Mouse (Mus musculus) liver, embryonic 16.5 days (tissue): ENCODE results near the gene Serpina3a. TPM values are rescaled to one million over a fixed set of nuclear protein-coding genes. Genes with fewer than 3 reads are reported as not detected.

Source experiments
- ATAC-seq: fragments of 200-750 bp; cut with Nextera tagmentation; 2 replicates; pipeline ENCODE4 v1.8.0; 2017; ENCODE audit warnings: low read depth, mild to moderate bottlenecking, moderate number of reproducible peaks, moderate library complexity
- H3K27ac ChIP-seq: fragments of 300-500 bp; sonication (generic); 2 replicates; pipeline ENCODE4 v1.5.1; 2014; ENCODE audit warnings: mild to moderate bottlenecking, low read length
- H3K27me3 ChIP-seq: fragments of 300-500 bp; sonication (generic); 2 replicates; pipeline ENCODE4 v1.6.1; 2014; ENCODE audit warnings: low read depth, low read length, mixed read lengths; ENCODE audit not compliant: control insufficient read depth, insufficient read depth
- H3K36me3 ChIP-seq: fragments of 300-500 bp; sonication (generic); 2 replicates; pipeline ENCODE4 v1.6.1; 2014; ENCODE audit warnings: mild to moderate bottlenecking; ENCODE audit not compliant: control insufficient read depth, insufficient read depth
- H3K4me1 ChIP-seq: fragments of 300-500 bp; sonication (generic); 2 replicates; pipeline ENCODE4 v1.6.1; 2014; ENCODE audit warnings: low read depth, low read length, mixed read lengths; ENCODE audit not compliant: control insufficient read depth
- H3K4me2 ChIP-seq: fragments of 300-500 bp; sonication (generic); 2 replicates; pipeline ENCODE4 v1.6.1; 2014; ENCODE audit warnings: low read depth, low read length, mixed read lengths
- H3K4me3 ChIP-seq: fragments of 300-500 bp; sonication (generic); 2 replicates; pipeline ENCODE4 v1.5.1; 2014; ENCODE audit warnings: low read depth, mild to moderate bottlenecking, low read length
- H3K9ac ChIP-seq: fragments of 300-500 bp; sonication (generic); 2 replicates; pipeline ENCODE4 v1.6.1; 2014; ENCODE audit warnings: low read depth, low read length
- H3K9me3 ChIP-seq: fragments of 300-500 bp; sonication (generic); replicated peaks from 2 replicates; pipeline ENCODE4 v1.6.1; 2016; ENCODE audit warnings: low read length; ENCODE audit not compliant: control insufficient read depth
- WGBS: fragments of 180-500 bp; shearing (Covaris S2); extraction: QIAGEN DNeasy Blood & Tissue Kit; methylation state at CpG from one replicate; pipeline ENCODE4 v1.1.7; 2014; ENCODE audit not compliant: insufficient replicate concordance; 5-methylcytosine and 5-hydroxymethylcytosine counted together
- polyA plus RNA-seq: library from polyadenylated mRNA; unstranded; fragments of >200 nt; fragmentation: Nextera tagmentation; extraction: Ambion mirVana; gene quantifications from 2 replicates; pipeline ENCODE4 v1.2.1, GENCODE M21; 2015

Gene Serpina3a
- polyA plus RNA-seq, 1 experiment from 2014 or later: not detected

DNA sequence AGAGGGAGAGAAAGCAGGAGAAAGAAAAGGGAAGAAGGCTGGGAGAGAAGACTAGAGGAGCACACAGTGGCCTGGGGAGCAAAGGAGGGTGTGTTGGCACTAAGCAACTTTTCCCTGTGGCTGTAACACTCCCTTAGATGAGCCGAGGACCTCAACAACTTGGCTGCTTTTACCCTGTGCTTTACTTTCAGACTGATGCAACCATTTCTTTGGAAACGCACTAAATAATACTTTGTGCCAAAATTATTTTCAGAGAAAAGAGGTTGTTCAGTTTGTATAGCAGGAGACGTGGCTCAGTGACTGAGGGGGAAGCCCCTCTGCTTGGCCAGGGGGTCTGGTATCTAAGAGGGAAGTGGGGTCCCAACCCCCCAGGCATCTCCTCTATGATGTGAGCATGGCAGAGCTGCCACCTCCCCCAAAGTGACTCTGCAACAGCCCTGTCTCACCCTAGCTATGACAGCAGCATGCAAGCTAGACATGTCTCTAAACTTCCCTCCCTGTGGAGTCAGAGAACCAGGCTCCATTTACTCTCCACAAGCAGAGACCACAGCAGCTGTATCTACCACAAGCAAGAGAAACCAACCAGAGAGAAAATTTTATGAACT lies 40.6 kb downstream of the Serpina3a start:
- Histone ChIP-seq H3K27ac (no peak overlapping the region), H3K4me3 (no peak overlapping the region), H3K36me3 (no peaks in the 10 kb centered on the region), H3K4me1 (no peaks in the 10 kb centered on the region), H3K4me2 (no peak overlapping the region), H3K9ac (no peak overlapping the region), H3K9me3 (no peaks in the 10 kb centered on the region), H3K27me3 (no peaks in the 10 kb centered on the region)
- 41% methylated on average over 3 of the region's 3 CpGs for WGBS
- ATAC-seq: no peak

DNA sequence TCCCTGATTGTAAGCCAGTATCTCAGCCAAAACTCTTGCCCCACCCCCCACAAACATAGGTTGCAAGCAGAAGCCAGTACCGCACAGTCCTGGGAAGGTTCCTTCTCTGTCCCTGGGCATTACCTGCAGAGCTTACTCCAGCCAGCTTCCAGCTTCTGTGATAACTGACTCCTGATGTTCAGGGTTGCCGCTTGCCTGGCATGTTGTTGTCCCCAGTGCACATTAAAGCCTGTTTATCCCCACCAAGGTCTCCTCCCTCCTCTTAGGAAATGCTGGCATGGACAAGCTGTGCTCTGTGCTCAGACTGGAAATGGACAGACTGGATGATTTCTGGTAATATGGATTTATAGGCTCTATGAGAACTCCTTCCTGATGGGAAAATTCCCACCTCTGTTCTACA lies 41.1 kb downstream of the Serpina3a start, which contains the start of gene Serpina3c:
Serpina3c (minus strand) TSS at position 215 of the 400 bp plus-strand sequence.
- Histone ChIP-seq H3K4me2 (no peak within 1 kb of the TSS), H3K9me3 (no peaks in the 10 kb centered on the region), H3K9ac (no peak within 1 kb of the TSS), H3K4me3 (no peak within 1 kb of the TSS), H3K27ac (no peak within 1 kb of the TSS), H3K27me3 (no peaks in the 10 kb centered on the region), H3K36me3 (no peaks in the 10 kb centered on the region), H3K4me1 (no peaks in the 10 kb centered on the region)
- ATAC-seq: no peak
- WGBS: 76% methylated on average over 2 of the region's 2 CpGs

Other genes with a start within 250 kb of the Serpina3a start
- gene Serpina1a, start 249.2 kb upstream of the Serpina3a start, polyA plus RNA-seq: 1,052 and 1,237 TPM in 2 replicates
- gene Serpina1c, start 207.8 kb upstream of the Serpina3a start, polyA plus RNA-seq: 574 and 660 TPM in 2 replicates
- 582 and 639 TPM in 2 replicates for gene Serpina1e, start 153.7 kb upstream of the Serpina3a start, polyA plus RNA-seq
- 23.6 and 23.7 TPM in 2 replicates for gene Serpina11, start 122.8 kb upstream of the Serpina3a start, polyA plus RNA-seq
- not detected in 2 replicates for gene Serpina9, start 99.0 kb upstream of the Serpina3a start, polyA plus RNA-seq
- 0.07 TPM in 1 of 2 replicates, not detected in the other for gene Serpina12, start 68.3 kb upstream of the Serpina3a start, polyA plus RNA-seq
- 0.09 and 0.13 TPM in 2 replicates for gene Serpina5, start 11.6 kb upstream of the Serpina3a start, polyA plus RNA-seq
- 0.17 and 0.23 TPM in 2 replicates for gene Serpina3b, start 15.3 kb downstream of the Serpina3a start, polyA plus RNA-seq
- 0.04 TPM in 1 of 2 replicates, not detected in the other for gene Serpina3c, start 41.1 kb downstream of the Serpina3a start, polyA plus RNA-seq
- 0.27 and 0.28 TPM in 2 replicates for gene Serpina3f, start 101.8 kb downstream of the Serpina3a start, polyA plus RNA-seq
- 1.9 and 2.7 TPM in 2 replicates for gene Serpina3g, start 123.5 kb downstream of the Serpina3a start, polyA plus RNA-seq
- gene Serpina3i, start 150.4 kb downstream of the Serpina3a start, polyA plus RNA-seq: 0.16 and 0.35 TPM in 2 replicates
- not detected in 2 replicates for gene Serpina3j, start 201.8 kb downstream of the Serpina3a start, polyA plus RNA-seq
- gene Serpina3k, start 225.8 kb downstream of the Serpina3a start, polyA plus RNA-seq: not detected in 2 replicates
- 0.11 and 0.14 TPM in 2 replicates for gene Serpina3m, start 225.8 kb downstream of the Serpina3a start, polyA plus RNA-seq